Mouse (Mus musculus) adipose tissue, adult 10 weeks (tissue): ENCODE measurements around the gene 1700080O16Rik. TPM values are rescaled to one million over a fixed set of nuclear protein-coding genes. Genes with fewer than 3 reads are reported as not detected.

Experiments used
- polyA plus RNA-seq: library from polyadenylated mRNA; stranded (reverse); fragments of 350-450 nt; fragmentation: Illumina TruSeq; extraction: RNeasy Lipid Tissue Mini Kit (QIAGEN cat#74804); gene quantifications from one replicate; pipeline ENCODE4 v1.2.3, GENCODE M21; 2014; ENCODE audit warnings: low read depth, low replicate concordance

Gene 1700080O16Rik
- 0.40 TPM for polyA plus RNA-seq

DNA sequence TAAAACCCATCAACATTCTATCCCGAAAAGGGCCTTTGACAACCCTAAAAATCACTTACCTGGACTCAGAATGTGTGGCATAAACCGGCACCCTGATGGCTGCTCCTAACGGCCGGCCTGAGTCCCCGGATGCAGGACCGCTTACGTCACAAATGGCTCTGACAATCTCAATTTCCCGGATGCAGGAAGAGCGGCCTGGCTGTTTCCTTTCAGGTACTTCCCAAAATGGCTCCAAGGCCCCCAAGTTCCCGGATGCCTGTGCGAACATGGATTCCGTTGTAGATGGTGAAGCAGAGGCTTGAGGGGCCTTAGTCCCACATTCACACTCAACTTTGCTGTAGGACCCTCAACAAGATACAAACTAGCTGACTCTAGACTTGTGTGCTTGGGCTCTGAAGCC lies at the start of gene 1700080O16Rik:
Gene 1700080O16Rik, minus strand, starts transcription at position 101 of the 400 bp plus-strand sequence.

Other genes starting within 250 kb of the 1700080O16Rik start
- gene Usp26, start 171.5 kb downstream of the 1700080O16Rik start, polyA plus RNA-seq: not detected
- 69.3 TPM for gene Gpc4, start 192.5 kb upstream of the 1700080O16Rik start, polyA plus RNA-seq